Mouse (Mus musculus) ES-E14 (cell line): ENCODE results near the gene Otub2. TPM values are rescaled to one million over a fixed set of nuclear protein-coding genes. Genes with fewer than 3 reads are reported as not detected.

Experiments
- DNase-seq: peaks from one replicate; pipeline ENCODE4 v3.0.0-alpha.2; 2013; ENCODE audit warnings: low read depth, low spot score
- H3K27ac ChIP-seq: 2 replicates; pipeline ENCODE4 v1.5.1; 2012; ENCODE audit warnings: low read depth, mild to moderate bottlenecking, low read length, moderate library complexity, mixed read lengths; ENCODE audit not compliant: poor library complexity, insufficient read depth, severe bottlenecking
- H3K36me3 ChIP-seq: 2 replicates; pipeline ENCODE4 v1.6.1; 2012; ENCODE audit warnings: mild to moderate bottlenecking, low read length, moderate library complexity, mixed read lengths; ENCODE audit not compliant: control insufficient read depth, poor library complexity, insufficient read depth, severe bottlenecking
- H3K4me1 ChIP-seq, 2 experiments: fragments of 150-350 bp in 1 of 2; sonication (generic) in 1 of 2; 2 replicates each; pipeline ENCODE4 v1.6.1; 2012; ENCODE audit warnings: low read length in 2 of 2, mild to moderate bottlenecking in 1 of 2, mixed read lengths in 1 of 2; ENCODE audit not compliant: control insufficient read depth in 2 of 2, insufficient read depth in 2 of 2, poor library complexity in 1 of 2
- H3K4me3 ChIP-seq, 2 experiments: fragments of 150-350 bp in 1 of 2; sonication (generic) in 1 of 2; 2 replicates each; pipeline ENCODE4 v1.5.1; 2012; ENCODE audit warnings: low read length in 2 of 2, low read depth in 1 of 2, mild to moderate bottlenecking in 1 of 2, mixed read lengths in 1 of 2; ENCODE audit not compliant: insufficient read depth in 1 of 2, poor library complexity in 1 of 2, severe bottlenecking in 1 of 2
- H3K9ac ChIP-seq: 2 replicates; pipeline ENCODE4 v1.6.1; 2012; ENCODE audit warnings: low read depth, mild to moderate bottlenecking, low read length, mixed read lengths; ENCODE audit not compliant: poor library complexity, insufficient read depth, severe bottlenecking
- H3K9me3 ChIP-seq: fragments of 150-350 bp; sonication (generic); 2 replicates; pipeline ENCODE4 v1.6.1; 2012; ENCODE audit warnings: low read depth, mild to moderate bottlenecking, low read length; ENCODE audit not compliant: control insufficient read depth, insufficient read depth
- CHD2 ChIP-seq: IDR thresholded peaks from 2 replicates; pipeline ENCODE4 v1.6.1; 2014; ENCODE audit warnings: mild to moderate bottlenecking, low read depth, low read length, inconsistent platforms
- HCFC1 ChIP-seq: IDR thresholded peaks from 2 replicates; pipeline ENCODE4 v1.6.1; 2012; ENCODE audit warnings: low read length, inconsistent platforms, borderline replicate concordance; ENCODE audit not compliant: insufficient read depth
- MAFK ChIP-seq: IDR thresholded peaks from 2 replicates; pipeline ENCODE4 v1.6.1; 2014; ENCODE audit warnings: mild to moderate bottlenecking, low read depth, low read length, inconsistent platforms; ENCODE audit not compliant: insufficient read depth
- ZC3H11A ChIP-seq: IDR thresholded peaks from 2 replicates; pipeline ENCODE4 v1.6.1; 2012; ENCODE audit warnings: low read depth, mild to moderate bottlenecking, inconsistent platforms, low read length, borderline replicate concordance
- ZNF384 ChIP-seq: IDR thresholded peaks from 2 replicates; pipeline ENCODE4 v1.6.1; 2012; ENCODE audit warnings: low read depth, low read length, inconsistent platforms
- in situ Hi-C, 2 experiments: fragments of 600-800 bp; cut with MboI; formaldehyde crosslinking; loops; one replicate each; pipeline ENCODE4 v1.15.1; 2025; ENCODE audit warnings: low sequenced_read_pairs in 2 of 2, inconsistent platforms in 1 of 2; ENCODE audit not compliant: unreplicated experiment in 2 of 2
- total RNA-seq: library from RNA; depleted of rRNA; stranded (reverse); fragments of 300-350 nt; gene quantifications from 2 replicates; pipeline ENCODE4 v1.2.3, GENCODE M21; 2012

Gene Otub2
- total RNA-seq, 1 experiment: 4.8 TPM

GRCm38 (mm10) chr12:103376124-103376523, 12.4 kb upstream of the Otub2 start:
- Histone ChIP-seq H3K9me3 (no peaks in the 10 kb centered on the region), H3K9ac (no peak overlapping the region), H3K36me3 (no peaks in the 10 kb centered on the region), H3K4me3 (no peak overlapping the region), H3K27ac (no peak overlapping the region), H3K4me1 (no peaks in the 10 kb centered on the region)
- no peak for DNase-seq
- in situ Hi-C loops: no loop called here
- TF ChIP-seq CHD2 (no peak), MAFK (no peak), ZC3H11A (no peak), HCFC1 (no peak)

GRCm38 (mm10) chr12:103376774-103377173, 11.7 kb upstream of the Otub2 start:
- no peak for DNase-seq
- no peaks in the 10 kb centered on the region for H3K36me3 ChIP-seq
- no peak overlapping the region for H3K27ac ChIP-seq
- no peaks in the 10 kb centered on the region for H3K9me3 ChIP-seq
- H3K9ac ChIP-seq: no peak overlapping the region
- no peak overlapping the region for H3K4me3 ChIP-seq
- no peaks in the 10 kb centered on the region for H3K4me1 ChIP-seq
- TF ChIP-seq ZC3H11A (no peak), ZNF384 (no peak), HCFC1 (no peak), CHD2 (no peak), MAFK (no peak)
- in situ Hi-C loops: no loop called here

GRCm38 (mm10) chr12:103380226-103380625, 8.3 kb upstream of the Otub2 start:
- no peak for DNase-seq
- Histone ChIP-seq H3K4me3 (no peak overlapping the region), H3K9me3 (no peaks in the 10 kb centered on the region), H3K4me1 (no peaks in the 10 kb centered on the region), H3K9ac (no peak overlapping the region), H3K36me3 (no peaks in the 10 kb centered on the region), H3K27ac (no peak overlapping the region)
- TF ChIP-seq MAFK (no peak), CHD2 (no peak), ZNF384 (no peak), HCFC1 (no peak), ZC3H11A (no peak)
- in situ Hi-C loops: no loop called here

GRCm38 (mm10) chr12:103389348-103389727, 856 bp downstream of the Otub2 start:
- Histone ChIP-seq H3K36me3 (no peaks in the 10 kb centered on the region), H3K4me3 (peak overlapping the region; percentile 69 to 80), H3K27ac (no peak overlapping the region), H3K9ac (peak overlapping the region; percentile 62; the same call in 1 of the 2 replicates), H3K9me3 (no peaks in the 10 kb centered on the region), H3K4me1 (peaks cover 0 to 3% of the 10 kb centered on the region in 2 experiments; a peak in 1 of 4 replicates)
- in situ Hi-C loops: no loop called here
- DNase-seq: no peak
- no peak for TF ChIP-seq ZC3H11A
- no peak for TF ChIP-seq HCFC1
- no peak for TF ChIP-seq ZNF384
- no peak for TF ChIP-seq MAFK
- no peak for TF ChIP-seq CHD2

- no peak overlapping the region for H3K27ac ChIP-seq
- DNase-seq: no peak
- H3K9ac ChIP-seq: no peak overlapping the region
- TF ChIP-seq MAFK (no peak), CHD2 (no peak), ZC3H11A (no peak), ZNF384 (no peak), HCFC1 (no peak)
- no peaks in the 10 kb centered on the region for H3K9me3 ChIP-seq
- H3K36me3 ChIP-seq: no peaks in the 10 kb centered on the region
- H3K4me3 ChIP-seq: no peak overlapping the region
- in situ Hi-C loops: no loop called here
- H3K4me1 ChIP-seq: peaks cover 0 to 3% of the 10 kb centered on the region in 2 experiments; a peak in 1 of 4 replicates
These were observed 1.5 kb downstream of the Otub2 start for GRCm38 (mm10) chr12:103389982-103390381.
